Mouse (Mus musculus) liver, embryonic 15.5 days (tissue): ENCODE results near the gene Rbm14. TPM values are rescaled to one million over a fixed set of nuclear protein-coding genes. Genes with fewer than 3 reads are reported as not detected.

Experiments used
- ATAC-seq: fragments of 200-750 bp; cut with Nextera tagmentation; 2 replicates; pipeline ENCODE4 v1.8.0; 2017; ENCODE audit warnings: moderate number of reproducible peaks, mild to moderate bottlenecking, moderate library complexity; ENCODE audit not compliant: insufficient read depth
- H3K27ac ChIP-seq: fragments of 300-500 bp; sonication (generic); replicated peaks from 2 replicates; pipeline ENCODE4 v1.5.1; 2015; ENCODE audit warnings: mild to moderate bottlenecking, inconsistent platforms
- H3K27me3 ChIP-seq: fragments of 300-500 bp; sonication (generic); 2 replicates; pipeline ENCODE4 v1.6.1; 2015; ENCODE audit warnings: mild to moderate bottlenecking, inconsistent platforms
- H3K36me3 ChIP-seq: fragments of 300-500 bp; sonication (generic); replicated peaks from 2 replicates; pipeline ENCODE4 v1.6.1; 2015; ENCODE audit warnings: moderate library complexity, mild to moderate bottlenecking, inconsistent platforms
- H3K4me1 ChIP-seq: fragments of 300-500 bp; sonication (generic); replicated peaks from 2 replicates; pipeline ENCODE4 v1.6.1; 2015; ENCODE audit warnings: inconsistent platforms
- H3K4me2 ChIP-seq: fragments of 300-500 bp; sonication (generic); 2 replicates; pipeline ENCODE4 v1.6.1; 2015; ENCODE audit warnings: moderate library complexity, mild to moderate bottlenecking, inconsistent platforms
- H3K4me3 ChIP-seq: fragments of 300-500 bp; sonication (generic); replicated peaks from 2 replicates; pipeline ENCODE4 v1.5.1; 2015; ENCODE audit warnings: mild to moderate bottlenecking, inconsistent platforms
- H3K9ac ChIP-seq: fragments of 300-500 bp; sonication (generic); 2 replicates; pipeline ENCODE4 v1.6.1; 2015; ENCODE audit warnings: moderate library complexity, mild to moderate bottlenecking, inconsistent platforms
- H3K9me3 ChIP-seq: fragments of 300-500 bp; sonication (generic); replicated peaks from 2 replicates; pipeline ENCODE4 v1.6.1; 2016; ENCODE audit warnings: inconsistent platforms
- WGBS: fragments of 180-500 bp; shearing (Covaris S2); methylation state at CpG from one replicate; pipeline ENCODE4 v1.1.7; 2015; ENCODE audit warnings: mixed read lengths; ENCODE audit not compliant: insufficient replicate concordance; 5-methylcytosine and 5-hydroxymethylcytosine counted together
- polyA plus RNA-seq: library from polyadenylated mRNA; unstranded; fragments of >200 nt; fragmentation: Nextera tagmentation; extraction: Ambion mirVana; gene quantifications from 2 replicates; pipeline ENCODE4 v1.2.1, GENCODE M21; 2015

The Rbm14 gene
- 37.5 and 41.4 TPM in 2 replicates for polyA plus RNA-seq

DNA sequence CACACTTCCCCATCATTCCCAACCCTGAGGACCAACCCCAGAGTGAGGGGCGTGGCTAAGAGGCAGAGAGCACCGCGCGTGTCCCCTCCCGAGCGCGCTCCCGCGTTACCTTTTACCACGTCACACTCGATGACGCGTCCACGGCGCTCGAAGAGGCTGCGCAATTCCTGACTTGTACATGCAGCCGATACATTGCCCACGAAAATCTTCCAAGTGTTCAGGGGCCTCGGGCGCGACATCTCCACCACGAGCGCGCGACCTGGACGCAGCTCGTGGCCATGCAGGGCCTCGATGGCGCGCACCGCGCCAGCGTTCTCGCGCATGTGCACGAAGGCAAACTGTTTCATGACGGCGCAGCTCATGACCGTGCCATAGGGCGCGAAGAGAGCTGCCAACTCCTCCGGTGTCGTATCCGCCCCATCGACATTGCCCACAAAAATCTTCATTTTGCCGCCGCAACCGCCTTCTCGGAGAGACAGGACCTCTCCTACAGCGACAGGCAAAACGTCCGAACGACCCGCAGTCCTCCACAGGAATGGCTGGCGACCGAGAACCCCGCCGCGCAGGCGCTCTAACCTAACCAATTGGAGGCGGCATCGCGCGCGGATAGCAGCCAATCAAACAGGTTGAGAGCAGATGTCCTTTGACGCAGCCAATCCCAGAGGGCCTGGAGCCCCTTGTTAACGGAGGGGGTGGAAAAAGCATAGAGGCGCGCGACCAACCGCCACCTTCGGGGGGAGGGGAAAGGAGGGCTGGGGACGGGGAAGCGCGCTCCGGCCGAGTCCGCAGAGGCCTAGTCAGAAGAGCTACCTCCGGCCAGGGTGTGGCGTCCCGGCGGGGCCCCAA is at the start of gene Rbm14, which contains the start of gene Gm21992:
TSS of gene Rbm14 (minus strand) at position 572 of the 846 bp plus-strand sequence.
TSS of gene Gm21992 (minus strand) at position 550 of the 846 bp plus-strand sequence.
- Histone ChIP-seq H3K9ac (peak within 1 kb of the TSS; percentile 82), H3K4me3 (peak within 1 kb of the TSS; percentile 83), H3K27me3 (no peaks in the 10 kb centered on the region), H3K4me1 (peaks cover 32% of the 10 kb centered on the region), H3K36me3 (no peaks in the 10 kb centered on the region), H3K9me3 (no peaks in the 10 kb centered on the region), H3K4me2 (peak within 1 kb of the TSS; percentile 76), H3K27ac (peak within 1 kb of the TSS; percentile 94)
- ATAC-seq, result peak; percentile 93
- under 1% methylated on average over 83 of the region's 83 CpGs for WGBS

DNA sequence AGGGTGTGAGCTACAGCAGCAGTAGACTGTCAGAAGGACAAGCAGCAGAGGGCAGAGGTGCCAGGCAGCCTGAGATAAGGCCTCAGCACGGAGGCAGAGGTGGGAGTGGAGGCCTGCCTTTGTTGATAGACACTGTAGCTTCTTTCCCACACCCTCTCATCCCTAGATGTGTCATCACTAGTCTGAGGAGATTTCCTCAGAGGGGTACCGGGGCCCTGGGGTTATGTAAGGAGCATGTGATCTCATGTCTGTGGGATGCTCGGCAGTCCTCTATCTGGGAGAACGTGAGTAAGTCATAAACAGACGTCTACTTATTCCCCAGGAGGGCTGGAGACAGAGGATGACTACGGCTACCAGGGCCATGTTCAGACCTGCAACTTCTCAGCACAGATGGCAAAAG is 47.6 kb upstream of the Rbm14 start:
- WGBS, result 28% methylated on average over 6 of the region's 6 CpGs
- Histone ChIP-seq H3K4me1 (peaks cover 59% of the 10 kb centered on the region), H3K9me3 (no peaks in the 10 kb centered on the region), H3K4me3 (peak overlapping the region; percentile 41), H3K36me3 (no peaks in the 10 kb centered on the region), H3K9ac (peak overlapping the region; percentile 56), H3K27me3 (peaks cover 71% of the 10 kb centered on the region), H3K27ac (peak overlapping the region; percentile 92), H3K4me2 (peak overlapping the region; percentile 66)
- peak; percentile 99 for ATAC-seq

DNA sequence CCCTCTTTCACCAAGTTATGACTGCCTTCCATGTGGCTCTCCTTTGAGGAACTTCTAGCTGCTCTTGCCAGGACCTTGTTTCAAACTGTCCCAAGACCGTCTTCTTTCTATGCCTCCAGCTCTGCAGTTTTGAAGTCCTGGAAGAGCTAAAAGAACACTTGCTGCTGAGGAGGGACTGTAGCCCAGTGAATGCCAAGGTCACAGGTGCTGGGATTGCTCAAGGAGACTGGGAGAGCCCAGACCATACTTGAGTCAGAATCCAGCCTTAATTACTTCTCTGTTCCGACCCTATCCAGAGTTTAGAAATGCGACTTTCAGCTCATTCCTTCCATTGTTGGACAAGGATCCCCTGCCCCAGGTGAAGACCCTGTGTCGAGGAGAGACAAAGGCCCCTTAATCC is 44.5 kb upstream of the Rbm14 start:
- ATAC-seq, result no peak
- Histone ChIP-seq H3K4me2 (peak overlapping the region; percentile 88), H3K9ac (no peak overlapping the region), H3K27ac (no peak overlapping the region), H3K9me3 (no peaks in the 10 kb centered on the region), H3K36me3 (no peaks in the 10 kb centered on the region), H3K4me3 (peak overlapping the region; percentile 62), H3K27me3 (peaks cover 67% of the 10 kb centered on the region), H3K4me1 (peaks cover 59% of the 10 kb centered on the region)
- WGBS, result 65% methylated on average over 4 of the region's 4 CpGs

GRCm38 (mm10) chr19:4855470-4855820 is 44.0 kb upstream of the Rbm14 start:
- no peaks in the 10 kb centered on the region for H3K9me3 ChIP-seq
- peaks cover 72% of the 10 kb centered on the region for H3K27me3 ChIP-seq
- H3K4me2 ChIP-seq, result peak overlapping the region; percentile 88
- H3K4me3 ChIP-seq, result peak overlapping the region; percentile 62
- H3K4me1 ChIP-seq, result peaks cover 54% of the 10 kb centered on the region
- peak overlapping the region; percentile 57 for H3K9ac ChIP-seq
- H3K27ac ChIP-seq, result no peak overlapping the region; the same call in 1 of the 2 replicates
- 5% methylated on average over 14 of the region's 14 CpGs for whole genome bisulfite sequencing
- H3K36me3 ChIP-seq, result no peaks in the 10 kb centered on the region
- no peak for ATAC-seq

DNA sequence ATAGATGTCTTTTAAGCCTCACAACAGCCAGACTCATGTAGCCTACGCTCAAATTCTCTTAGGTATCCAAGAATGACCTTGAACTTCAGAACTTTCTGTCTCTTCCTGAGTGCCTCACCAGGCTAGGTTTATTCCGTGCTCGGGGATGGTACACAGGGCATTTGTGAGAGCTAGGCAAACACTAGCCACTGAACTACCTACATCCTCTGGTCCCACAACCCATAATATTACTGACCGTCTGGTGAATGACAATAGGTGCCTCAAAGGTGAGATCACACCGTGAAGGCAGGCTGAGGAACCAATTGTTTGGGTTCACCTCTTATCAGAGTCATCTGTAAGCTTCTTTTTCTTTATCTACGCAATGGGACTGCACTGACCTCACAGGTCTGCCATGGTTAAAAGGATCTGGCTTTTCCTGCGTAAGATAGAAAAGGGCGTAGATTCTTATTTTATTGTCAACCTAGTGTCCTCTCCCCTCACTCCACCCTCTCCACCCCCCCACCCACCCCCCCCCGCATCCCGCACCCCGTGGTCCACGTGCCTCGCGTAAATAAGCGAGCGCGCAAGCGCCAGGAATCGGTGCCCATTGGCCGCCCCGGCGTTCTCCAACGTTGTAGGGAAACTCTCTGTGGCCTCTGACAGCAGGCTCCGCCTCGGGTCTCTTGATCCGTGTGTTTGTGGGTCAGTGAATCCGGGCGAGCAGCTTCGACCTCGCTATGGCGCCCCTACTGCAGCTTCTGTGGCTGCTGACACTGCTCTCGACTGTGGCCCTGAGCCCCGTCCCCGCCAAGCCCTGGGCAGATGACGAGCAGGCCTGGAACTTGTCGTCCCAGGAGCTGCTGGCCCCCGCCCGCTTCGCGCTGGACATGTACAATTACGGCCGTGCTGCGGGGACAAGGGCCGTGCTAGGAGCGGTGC is 43.4 kb upstream of the Rbm14 start, which contains the start of gene Ctsf:
TSS of gene Ctsf (plus strand) at position 579 of the 918 bp plus-strand sequence.
- H3K27me3 ChIP-seq, result peaks cover 77% of the 10 kb centered on the region
- H3K27ac ChIP-seq, result no peak within 1 kb of the TSS; the same call in 1 of the 2 replicates
- H3K4me1 ChIP-seq, result peaks cover 48% of the 10 kb centered on the region
- peak within 1 kb of the TSS; percentile 57 for H3K9ac ChIP-seq
- H3K4me2 ChIP-seq, result peak within 1 kb of the TSS; percentile 88
- ATAC-seq, result no peak
- H3K4me3 ChIP-seq, result peak within 1 kb of the TSS; percentile 62
- WGBS, result 5% methylated on average over 45 of the region's 45 CpGs
- H3K36me3 ChIP-seq, result no peaks in the 10 kb centered on the region
- no peaks in the 10 kb centered on the region for H3K9me3 ChIP-seq

GRCm38 (mm10) chr19:4850281-4850680 is 38.8 kb upstream of the Rbm14 start:
- ATAC-seq, result no peak
- Histone ChIP-seq H3K9ac (no peak overlapping the region), H3K36me3 (no peaks in the 10 kb centered on the region), H3K4me1 (peaks cover 9% of the 10 kb centered on the region), H3K27me3 (peaks cover 87% of the 10 kb centered on the region), H3K27ac (no peak overlapping the region), H3K4me3 (no peak overlapping the region), H3K9me3 (no peaks in the 10 kb centered on the region), H3K4me2 (no peak overlapping the region)
- WGBS, result 50% methylated on average over 5 of the region's 5 CpGs

GRCm38 (mm10) chr19:4849800-4850199 is 38.4 kb upstream of the Rbm14 start:
- Histone ChIP-seq H3K27ac (no peak overlapping the region), H3K4me1 (peaks cover 4% of the 10 kb centered on the region), H3K9me3 (no peaks in the 10 kb centered on the region), H3K9ac (no peak overlapping the region), H3K27me3 (peaks cover 85% of the 10 kb centered on the region), H3K4me3 (no peak overlapping the region), H3K36me3 (no peaks in the 10 kb centered on the region), H3K4me2 (no peak overlapping the region)
- WGBS, result 56% methylated on average over 4 of the region's 4 CpGs
- no peak for ATAC-seq

- peaks cover 84% of the 10 kb centered on the region for H3K27me3 ChIP-seq
- no peaks in the 10 kb centered on the region for H3K9me3 ChIP-seq
- H3K9ac ChIP-seq, result no peak overlapping the region
- H3K36me3 ChIP-seq, result no peaks in the 10 kb centered on the region
- no peak overlapping the region for H3K27ac ChIP-seq
- H3K4me1 ChIP-seq, result no peaks in the 10 kb centered on the region; the same call in 1 of the 2 replicates
- H3K4me2 ChIP-seq, result no peak overlapping the region
- no peak for ATAC-seq
- H3K4me3 ChIP-seq, result no peak overlapping the region
- 22% methylated on average over 7 of the region's 7 CpGs for WGBS
Observed at GRCm38 (mm10) chr19:4847490-4847889, 36.1 kb upstream of the Rbm14 start.

GRCm38 (mm10) chr19:4845846-4846245 is 34.4 kb upstream of the Rbm14 start:
- WGBS, result 39% methylated on average over 2 of the region's 2 CpGs
- no peak overlapping the region for H3K27ac ChIP-seq

DNA sequence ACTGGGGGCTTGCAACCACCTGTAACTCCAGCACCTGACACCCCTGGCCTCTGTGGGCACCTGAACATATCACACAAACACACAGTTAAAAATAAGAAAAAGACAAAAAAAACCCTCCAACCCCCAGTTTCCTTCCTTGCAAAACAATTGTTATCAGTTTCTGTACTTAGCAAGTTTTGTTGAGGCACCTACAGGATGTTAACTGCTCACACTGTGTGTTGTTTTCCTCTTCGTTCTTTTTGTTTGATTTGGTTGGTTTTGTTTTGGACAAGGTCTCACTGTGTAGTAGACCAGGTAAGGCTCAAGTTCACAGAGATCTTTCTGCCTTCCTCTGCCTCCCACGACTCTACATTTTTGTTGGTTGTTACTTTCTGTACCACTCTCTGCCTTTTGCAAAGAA is 31.2 kb upstream of the Rbm14 start:
- H3K4me2 ChIP-seq, result no peak overlapping the region
- no peak overlapping the region for H3K4me3 ChIP-seq
- H3K27me3 ChIP-seq, result peaks cover 72% of the 10 kb centered on the region
- WGBS, result 40% methylated on average over 2 of the region's 2 CpGs
- H3K9ac ChIP-seq, result no peak overlapping the region
- peaks cover 31% of the 10 kb centered on the region for H3K4me1 ChIP-seq
- no peak overlapping the region for H3K27ac ChIP-seq
- no peak for ATAC-seq
- no peaks in the 10 kb centered on the region for H3K9me3 ChIP-seq
- no peaks in the 10 kb centered on the region for H3K36me3 ChIP-seq

More at GRCm38 (mm10) chr19:4845846-4846245, 34.4 kb upstream of the Rbm14 start:
- H3K27me3 ChIP-seq, result peaks cover 86% of the 10 kb centered on the region
- ATAC-seq, result no peak
- H3K36me3 ChIP-seq, result no peaks in the 10 kb centered on the region
- H3K9me3 ChIP-seq, result no peaks in the 10 kb centered on the region
- no peak overlapping the region for H3K9ac ChIP-seq
- peaks cover under 1% of the 10 kb centered on the region for H3K4me1 ChIP-seq
- no peak overlapping the region for H3K4me2 ChIP-seq
- no peak overlapping the region for H3K4me3 ChIP-seq

GRCm38 (mm10) chr19:4840848-4841247 is 29.4 kb upstream of the Rbm14 start:
- ATAC-seq, result no peak
- Histone ChIP-seq H3K27ac (no peak overlapping the region), H3K4me1 (peaks cover 40% of the 10 kb centered on the region), H3K36me3 (no peaks in the 10 kb centered on the region), H3K9me3 (no peaks in the 10 kb centered on the region), H3K9ac (no peak overlapping the region), H3K4me2 (no peak overlapping the region), H3K4me3 (no peak overlapping the region), H3K27me3 (peaks cover 58% of the 10 kb centered on the region)
- WGBS, result 55% methylated on average over 9 of the region's 9 CpGs
